Mouse (Mus musculus) small intestine, adult 2 months (tissue): ENCODE data around the gene Ccdc177. TPM values are rescaled to one million over a fixed set of nuclear protein-coding genes. Genes with fewer than 3 reads are reported as not detected.

Experiments
- H3K27ac ChIP-seq: fragments of 200-500 bp; 2 replicates; pipeline ENCODE4 v1.5.1; 2012; ENCODE audit warnings: low read depth, low read length, control low read depth, inconsistent platforms; ENCODE audit not compliant: insufficient read depth
- H3K27me3 ChIP-seq: fragments of 200-500 bp; 2 replicates; pipeline ENCODE4 v1.6.1; 2012; ENCODE audit warnings: mild to moderate bottlenecking, moderate library complexity, low read length, inconsistent platforms; ENCODE audit not compliant: control insufficient read depth, insufficient read depth
- H3K36me3 ChIP-seq: fragments of 200-500 bp; 2 replicates; pipeline ENCODE4 v1.6.1; 2012; ENCODE audit warnings: mild to moderate bottlenecking, low read length, control low read depth, inconsistent platforms; ENCODE audit not compliant: control insufficient read depth, insufficient read depth
- H3K4me1 ChIP-seq: fragments of 200-500 bp; 2 replicates; pipeline ENCODE4 v1.6.1; 2012; ENCODE audit warnings: low read length, inconsistent platforms, mixed read lengths; ENCODE audit not compliant: control insufficient read depth, insufficient read depth, insufficient read length
- H3K4me3 ChIP-seq: fragments of 200-500 bp; 2 replicates; pipeline ENCODE4 v1.5.1; 2012; ENCODE audit warnings: low read depth, mild to moderate bottlenecking, control low read depth, inconsistent platforms, low read length, moderate library complexity
- CTCF ChIP-seq: fragments of 200-500 bp; IDR thresholded peaks from 2 replicates; pipeline ENCODE4 v1.5.1; 2012; ENCODE audit warnings: low read depth, mild to moderate bottlenecking, control low read depth, inconsistent platforms, low read length, moderate library complexity, mixed read lengths; ENCODE audit not compliant: insufficient replicate concordance, insufficient read length; ENCODE audit errors: extremely low read depth
- POLR2A ChIP-seq: fragments of 200-500 bp; IDR thresholded peaks from 2 replicates; pipeline ENCODE4 v1.6.1; 2012; ENCODE audit warnings: low read depth, mild to moderate bottlenecking, control low read depth, inconsistent platforms, low read length, moderate library complexity
- WGBS: fragments of 180-500 bp; shearing (Covaris S2); methylation state at CpG from one replicate; pipeline ENCODE4 v1.1.7; 2018; 5-methylcytosine and 5-hydroxymethylcytosine counted together
- polyA plus RNA-seq: library from polyadenylated mRNA; depleted of rRNA; stranded (reverse); fragments of >200 nt; gene quantifications from 2 replicates; pipeline ENCODE4 v1.2.3, GENCODE M21; 2012

The Ccdc177 gene
- polyA plus RNA-seq, 1 experiment, result 0.10 TPM

DNA sequence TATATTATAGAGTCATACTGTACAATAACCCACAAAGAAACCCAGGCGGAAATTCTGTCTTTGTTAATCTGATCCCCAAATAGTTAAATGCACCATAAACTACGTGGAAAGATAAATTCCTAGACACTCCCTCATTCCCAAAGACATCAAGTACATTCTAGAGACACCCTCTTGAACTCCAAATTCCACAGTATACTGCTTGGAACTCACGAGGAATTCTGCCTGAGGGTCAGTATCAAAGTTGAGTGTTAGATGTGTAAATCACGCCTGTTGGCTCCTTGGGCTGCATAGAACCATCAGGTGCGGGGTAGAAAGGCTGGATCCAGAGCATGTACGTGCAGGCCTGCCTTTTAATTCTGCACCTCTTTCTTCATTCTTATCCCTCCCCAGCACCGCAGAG is 14.3 kb upstream of the Ccdc177 start:
- no peaks in the 10 kb centered on the region for H3K27me3 ChIP-seq
- 79% methylated on average over 7 of the region's 7 CpGs for WGBS

GRCm38 (mm10) chr12:80769697-80770096 is 9.2 kb upstream of the Ccdc177 start:
- Histone ChIP-seq H3K27me3 (no peaks in the 10 kb centered on the region), H3K4me1 (peaks cover 6% of the 10 kb centered on the region; the same call in 1 of the 2 replicates), H3K36me3 (no peaks in the 10 kb centered on the region), H3K27ac (no peak overlapping the region), H3K4me3 (no peak overlapping the region)
- TF ChIP-seq POLR2A (no peak), CTCF (peak; percentile 98)
- WGBS, result 18% methylated on average over 11 of the region's 11 CpGs

More for the DNA sequence above, 14.3 kb upstream of the Ccdc177 start:
- no peaks in the 10 kb centered on the region for H3K36me3 ChIP-seq
- TF ChIP-seq POLR2A (no peak), CTCF (no peak)
- no peak overlapping the region for H3K4me3 ChIP-seq
- H3K27ac ChIP-seq, result no peak overlapping the region
- peaks cover 9% of the 10 kb centered on the region; the same call in 1 of the 2 replicates for H3K4me1 ChIP-seq

- 17% methylated on average over 4 of the region's 4 CpGs for WGBS
- Histone ChIP-seq H3K27me3 (peaks cover 14% of the 10 kb centered on the region), H3K36me3 (no peaks in the 10 kb centered on the region), H3K27ac (peak overlapping the region; percentile 35; the same call in 1 of the 2 replicates), H3K4me1 (peaks cover 5% of the 10 kb centered on the region), H3K4me3 (no peak overlapping the region)
- no peak for TF ChIP-seq POLR2A
- TF ChIP-seq CTCF, result no peak
Observed at GRCm38 (mm10) chr12:80764116-80764515, 3.6 kb upstream of the Ccdc177 start.

- H3K4me3 ChIP-seq, result no peak overlapping the region
- peaks cover 20% of the 10 kb centered on the region for H3K27me3 ChIP-seq
- H3K27ac ChIP-seq, result no peak overlapping the region
- TF ChIP-seq POLR2A (no peak), CTCF (no peak)
- peaks cover 14% of the 10 kb centered on the region for H3K4me1 ChIP-seq
- no peaks in the 10 kb centered on the region for H3K36me3 ChIP-seq
- 50% methylated on average over 5 of the region's 5 CpGs for WGBS
Observed at GRCm38 (mm10) chr12:80762982-80763381, 2.5 kb upstream of the Ccdc177 start.

DNA sequence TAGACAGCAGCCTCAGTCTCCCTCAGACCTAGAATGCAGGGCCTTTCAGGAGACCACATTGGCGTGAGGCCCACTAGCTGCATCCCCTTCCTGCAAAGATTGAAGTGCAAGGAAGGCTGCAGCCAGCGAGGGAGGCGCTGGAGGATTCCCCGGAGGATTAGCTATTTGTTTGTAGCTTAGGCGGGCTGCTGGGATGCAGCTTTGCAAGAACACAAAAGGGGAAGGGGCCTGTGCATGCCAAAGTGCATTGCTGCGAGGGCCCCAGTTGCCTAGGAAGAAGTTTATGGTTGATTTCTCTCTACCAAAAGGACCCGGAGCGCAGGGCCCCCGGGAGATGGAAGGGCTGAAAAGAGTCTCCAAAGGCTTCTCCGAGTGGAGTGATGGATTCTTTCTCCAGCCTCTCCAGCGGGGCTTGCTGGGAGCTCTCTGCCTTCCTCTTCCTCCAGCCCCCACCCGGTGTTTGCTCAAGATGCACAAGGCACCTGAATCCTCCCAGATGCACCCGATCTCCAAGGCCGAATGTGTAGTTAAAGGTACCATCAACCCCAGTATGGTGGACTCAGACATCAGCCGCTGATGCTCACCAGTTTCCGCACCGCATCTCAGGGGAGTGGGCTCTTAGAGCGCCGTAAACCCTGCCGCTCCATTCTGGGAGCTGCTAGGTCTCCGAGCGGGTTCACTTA is 633 bp downstream of the Ccdc177 start:
- Histone ChIP-seq H3K27ac (no peak overlapping the region), H3K4me1 (peaks cover 21% of the 10 kb centered on the region), H3K4me3 (peak overlapping the region; percentile 1), H3K27me3 (peaks cover 30% of the 10 kb centered on the region), H3K36me3 (no peaks in the 10 kb centered on the region)
- TF ChIP-seq CTCF, result no peak
- no peak for TF ChIP-seq POLR2A
- WGBS, result 13% methylated on average over 22 of the region's 22 CpGs

DNA sequence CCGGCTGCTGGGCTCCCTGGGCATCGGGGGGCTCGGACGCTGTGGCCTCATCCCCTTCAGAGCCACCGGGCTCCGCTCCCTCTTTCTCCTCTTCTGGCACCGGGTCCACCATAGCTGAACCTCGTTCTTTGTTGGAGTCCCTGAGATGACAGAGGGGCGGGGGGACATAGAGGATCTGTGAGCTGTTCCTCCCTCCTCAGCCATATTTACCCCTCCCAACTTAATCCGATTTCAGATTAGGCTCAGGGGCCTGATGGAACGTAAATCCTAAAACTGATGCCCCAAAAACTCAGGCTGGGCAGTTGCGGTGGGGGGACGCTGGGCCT is 1.1 kb downstream of the Ccdc177 start:
- 15% methylated on average over 13 of the region's 13 CpGs for WGBS
- Histone ChIP-seq H3K27me3 (peaks cover 30% of the 10 kb centered on the region), H3K36me3 (no peaks in the 10 kb centered on the region), H3K4me1 (peaks cover 21% of the 10 kb centered on the region), H3K27ac (no peak overlapping the region), H3K4me3 (peak overlapping the region; percentile 62)
- no peak for TF ChIP-seq CTCF
- no peak for TF ChIP-seq POLR2A

DNA sequence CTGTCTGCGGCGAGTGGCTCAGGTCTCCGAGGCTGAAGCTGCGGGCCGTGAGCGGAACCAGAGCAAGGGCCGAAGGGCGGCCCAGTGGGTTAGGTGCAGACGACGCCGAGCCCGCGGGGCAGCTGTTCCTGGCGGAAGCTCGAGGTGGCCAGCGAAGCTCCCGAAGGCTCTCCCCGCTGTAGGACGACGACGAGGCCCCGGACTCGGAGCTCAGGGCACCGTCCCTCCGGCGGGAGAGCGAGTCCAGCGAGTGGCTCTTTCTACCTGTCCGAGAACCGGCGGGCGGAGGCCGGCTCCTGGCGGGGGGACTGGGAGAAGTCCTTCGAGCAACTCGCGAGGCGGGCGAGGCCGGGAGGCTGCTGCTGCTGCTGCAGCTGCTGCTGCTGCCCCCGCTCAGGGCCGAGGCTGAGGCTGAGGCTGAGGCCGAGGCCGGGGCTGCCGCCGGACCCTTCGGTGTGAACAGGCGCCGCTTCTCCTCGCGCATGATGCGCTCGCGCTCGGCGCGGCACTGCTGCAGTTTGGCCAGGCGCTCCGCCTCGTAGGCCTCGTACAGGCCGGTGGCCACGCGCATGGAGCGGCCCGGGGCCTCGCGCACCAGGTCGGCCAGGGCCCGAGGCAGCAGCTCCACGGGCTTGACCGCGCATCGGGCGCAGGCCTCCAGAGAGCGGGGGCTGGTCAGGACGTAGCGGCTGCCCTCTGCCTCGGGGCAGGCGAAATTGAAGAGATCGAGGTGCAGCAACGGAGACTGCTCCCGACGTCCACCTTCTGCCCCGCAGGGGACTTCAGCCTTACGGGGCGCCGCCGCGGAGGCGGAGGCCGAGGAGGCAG is 1.7 kb downstream of the Ccdc177 start:
- Histone ChIP-seq H3K27ac (no peak overlapping the region), H3K27me3 (peaks cover 30% of the 10 kb centered on the region), H3K36me3 (no peaks in the 10 kb centered on the region), H3K4me1 (peaks cover 21% of the 10 kb centered on the region), H3K4me3 (peak overlapping the region; percentile 62)
- WGBS, result 3% methylated on average over 92 of the region's 92 CpGs
- no peak for TF ChIP-seq CTCF
- TF ChIP-seq POLR2A, result no peak
